Mouse (Mus musculus): ENCODE results near the gene Rprd2.
"Not testable (repeated sequence)": the region's sequence is repeated elsewhere in the genome, so short reads cannot be mapped to it uniquely, and the experiment has no call there.

Rprd2 gene

DNA sequence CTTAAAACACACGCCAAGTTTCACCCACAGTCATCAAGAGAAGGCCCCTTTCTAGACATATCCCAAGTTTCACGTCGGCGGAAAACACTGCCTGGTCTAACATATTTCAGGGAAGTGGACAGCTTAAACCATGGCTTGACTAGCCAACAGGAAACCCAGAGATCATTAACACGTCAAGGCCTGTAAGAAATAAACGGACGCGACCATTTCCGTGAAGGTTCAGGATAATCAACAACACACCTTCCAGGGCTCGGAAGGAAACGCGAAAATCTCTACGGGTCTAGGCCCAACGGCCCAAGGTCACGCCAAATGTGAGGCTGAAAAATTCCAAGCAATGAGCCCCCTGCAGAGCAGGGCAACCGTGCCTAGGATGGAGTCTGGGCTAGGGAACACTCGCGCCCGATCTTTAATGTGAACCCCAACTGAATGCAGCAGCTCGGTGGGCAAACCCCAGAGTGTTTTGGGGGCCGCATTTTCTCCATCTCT lies 594 bp downstream of the Rprd2 start:
- in situ Hi-C loops (cut with MboI, MseI): no loop called here

DNA sequence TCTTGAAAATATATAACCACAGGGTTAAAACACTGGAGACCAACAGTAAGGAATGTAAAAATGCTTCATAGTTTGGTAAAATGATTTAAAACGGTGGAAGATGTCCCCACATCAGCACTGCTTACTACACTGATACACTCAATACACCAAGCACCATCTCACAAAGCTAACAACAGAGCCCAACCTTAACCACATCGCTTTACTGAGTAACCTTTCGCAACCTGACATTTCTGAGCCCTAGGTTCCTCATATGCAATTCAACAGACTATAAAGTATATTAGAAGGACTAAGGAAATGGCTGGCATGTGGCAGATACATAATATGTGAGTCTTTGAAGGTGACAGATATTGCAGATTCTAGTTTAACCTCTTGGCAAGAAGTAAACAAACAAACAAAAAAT lies 2.0 kb downstream of the Rprd2 start:
- in situ Hi-C loops (cut with MboI, MseI): no loop called here

DNA sequence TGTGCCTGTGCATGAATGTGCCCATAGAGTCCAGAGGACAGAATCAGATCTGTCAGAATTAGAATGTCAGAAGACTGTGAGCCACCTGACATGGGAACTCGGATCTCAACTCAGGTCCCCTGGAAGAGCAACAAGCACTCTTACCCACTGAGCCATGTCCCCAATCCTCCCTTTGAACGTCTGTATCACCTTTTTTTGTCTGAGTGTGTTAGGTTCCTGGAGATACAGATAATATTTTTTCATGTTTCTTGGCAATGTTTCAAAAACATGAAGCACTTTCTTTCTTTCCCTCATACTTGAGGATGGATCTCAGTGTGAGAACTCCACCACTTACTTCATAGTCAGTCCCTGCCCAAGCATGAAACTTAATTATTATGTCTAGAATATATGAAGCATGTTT lies 10.3 kb downstream of the Rprd2 start:
- in situ Hi-C loops (cut with MboI, MseI): no loop called here

DNA sequence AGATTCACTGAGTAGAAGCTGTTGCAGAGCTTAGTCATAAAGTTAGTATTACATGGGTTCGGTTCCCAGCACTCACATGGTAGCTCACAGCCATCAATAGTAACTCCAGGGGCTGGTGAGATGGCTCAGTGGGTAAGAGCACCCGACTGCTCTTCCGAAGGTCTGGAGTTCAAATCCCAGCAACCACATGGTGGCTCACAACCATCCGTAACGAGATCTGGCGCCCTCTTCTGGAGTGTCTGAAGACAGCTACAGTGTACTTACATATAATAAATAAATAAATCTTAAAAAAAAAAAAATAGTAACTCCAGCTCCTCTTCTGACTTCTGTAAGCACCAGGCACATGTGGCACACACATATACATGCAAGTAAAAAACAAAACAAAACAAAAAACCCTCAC lies 11.0 kb downstream of the Rprd2 start:
- in situ Hi-C loops (cut with MboI, MseI): not testable (repeated sequence)

DNA sequence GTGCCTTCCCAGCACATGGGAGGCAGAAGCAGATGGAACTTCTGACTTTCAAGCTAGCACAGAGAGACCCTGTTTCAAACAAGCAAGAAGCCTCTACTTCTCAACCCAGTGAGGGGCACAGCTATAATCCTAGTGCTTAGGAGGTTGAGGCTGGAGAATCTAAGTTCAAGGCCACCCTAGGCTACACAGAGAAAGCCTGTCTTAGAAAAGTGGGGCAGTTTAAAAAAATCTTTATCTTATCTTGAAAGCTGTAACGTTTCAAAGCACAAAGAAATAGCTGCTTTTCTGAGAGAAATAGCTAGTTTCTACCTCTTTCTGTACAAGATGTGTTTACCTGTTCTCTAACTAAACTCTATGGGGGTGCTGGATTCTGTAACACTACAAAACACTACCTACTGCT lies 12.0 kb downstream of the Rprd2 start:
- in situ Hi-C loops (cut with MboI, MseI): no loop called here

DNA sequence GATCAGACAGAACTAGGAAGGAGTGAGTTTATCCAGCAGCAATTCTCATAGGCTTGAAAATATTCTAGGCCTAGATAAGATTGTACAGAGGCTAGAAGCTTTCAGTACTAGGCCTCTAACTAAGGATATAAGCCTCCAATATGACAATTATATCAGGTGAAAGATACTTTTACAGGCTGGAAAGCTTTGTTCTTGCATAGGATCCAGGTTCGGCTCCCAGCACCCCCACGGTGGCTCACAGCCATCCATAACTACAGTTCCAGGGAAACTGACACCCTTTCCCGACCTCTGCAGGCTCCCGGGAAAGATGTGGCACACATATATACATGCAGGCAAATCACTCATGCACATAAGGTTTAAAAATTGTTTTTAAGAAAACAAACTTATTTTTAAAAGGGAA lies 14.8 kb downstream of the Rprd2 start:
- in situ Hi-C loops (cut with MboI, MseI): no loop called here

DNA sequence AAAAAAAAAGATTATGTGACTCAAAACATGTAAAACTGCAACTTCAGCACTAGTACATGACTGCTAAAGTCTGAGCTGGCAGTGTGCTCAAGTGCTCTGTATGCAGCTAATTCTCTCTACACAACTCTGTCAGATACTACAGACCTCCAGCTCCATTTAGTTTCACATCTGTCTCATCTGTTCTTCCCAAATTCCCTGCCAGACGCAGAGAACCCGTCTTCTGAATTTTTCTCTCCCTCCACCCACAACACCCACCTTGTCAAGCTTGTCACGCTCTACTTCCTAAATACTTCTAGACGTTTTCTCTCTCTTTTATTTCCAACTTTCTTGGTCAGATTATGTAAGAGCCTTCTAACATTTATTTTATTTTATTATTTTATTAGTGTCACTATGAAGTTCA lies 19.9 kb downstream of the Rprd2 start:
- in situ Hi-C loops (cut with MboI, MseI): no loop called here

DNA sequence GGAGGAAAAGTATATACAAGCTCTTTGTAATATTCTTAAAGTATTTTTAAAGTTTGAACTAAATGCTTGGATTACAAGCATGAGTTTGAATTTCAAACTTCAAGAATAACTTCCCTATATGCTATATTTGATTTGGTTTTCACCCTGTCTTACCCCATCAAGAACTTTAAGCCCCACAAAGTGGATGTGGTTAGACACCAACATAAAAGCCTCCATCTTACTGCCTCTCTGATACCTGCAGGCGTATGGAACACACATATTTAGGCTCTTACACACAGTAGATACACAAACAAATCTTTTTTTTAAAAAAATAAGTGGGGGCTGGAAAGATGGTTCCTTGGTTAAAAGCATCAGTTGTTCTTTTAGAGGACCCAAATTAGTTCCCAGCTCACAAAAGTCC lies 24.4 kb downstream of the Rprd2 start:
- in situ Hi-C loops (cut with MboI, MseI): no loop called here

DNA sequence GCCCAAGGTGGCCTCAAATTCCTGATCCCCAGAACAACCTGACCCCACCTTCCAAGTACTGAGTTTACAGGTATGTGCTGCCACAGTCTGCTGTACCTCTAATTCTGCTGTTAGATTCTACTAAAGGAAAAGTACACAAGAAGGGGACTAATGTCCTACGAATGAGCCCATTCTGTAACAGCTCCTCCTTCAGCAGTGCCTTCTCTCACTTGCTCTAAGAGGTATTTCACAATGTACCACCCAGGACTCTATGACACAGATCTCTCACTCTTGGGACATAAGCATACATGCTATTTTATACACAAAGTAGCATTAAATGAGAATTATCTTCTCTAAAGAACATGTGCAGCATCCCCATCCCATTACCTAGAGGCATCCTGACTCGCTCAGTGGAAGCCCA lies 25.0 kb downstream of the Rprd2 start:
- in situ Hi-C loops (cut with MboI, MseI): no loop called here

DNA sequence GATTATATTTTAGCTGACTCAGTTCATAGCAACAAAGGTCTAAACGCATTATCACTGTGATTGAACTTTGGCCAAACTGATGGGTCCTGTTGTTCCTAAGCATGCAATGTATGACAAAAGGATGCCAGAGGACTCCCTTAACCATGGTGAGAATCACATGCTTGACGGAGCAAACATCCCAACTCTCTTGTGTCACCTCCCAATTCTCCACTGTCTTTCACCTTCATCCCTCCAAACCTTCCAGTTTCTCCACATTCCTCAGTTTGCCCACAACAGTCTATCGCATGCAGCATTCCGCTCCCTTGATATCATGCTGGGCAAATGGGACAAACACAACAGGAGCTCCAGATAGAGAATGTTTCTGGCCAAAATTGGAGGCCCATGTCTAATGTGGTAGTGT lies 33.2 kb downstream of the Rprd2 start:
- in situ Hi-C loops (cut with MboI, MseI): loop anchor here (5.0 kb wide), 1 partner anchor 93 kb away; no protein-coding TSS in a partner anchor

DNA sequence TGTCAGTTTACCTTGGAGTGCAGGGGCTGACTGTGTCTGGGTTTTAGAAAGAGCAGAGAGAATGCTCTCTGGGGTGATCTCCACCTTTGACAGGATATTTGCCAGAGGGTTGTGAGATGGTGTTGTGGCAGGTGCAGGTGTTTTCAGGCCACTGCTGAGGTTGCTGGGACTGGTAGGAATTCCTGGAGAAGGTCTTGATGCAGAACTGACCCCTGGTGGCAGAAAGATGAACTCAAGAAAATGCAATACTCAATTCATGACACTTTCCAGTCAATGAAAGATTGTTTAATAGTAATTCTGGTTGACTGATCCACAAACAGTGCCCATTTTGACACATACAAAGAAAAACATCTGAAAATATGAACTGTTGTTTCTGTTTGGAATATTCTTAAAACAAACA lies 46.7 kb downstream of the Rprd2 start:
- in situ Hi-C loops (cut with MboI, MseI): loop anchor here (5.0 kb wide), 1 partner anchor 80 kb away; no protein-coding TSS in a partner anchor

DNA sequence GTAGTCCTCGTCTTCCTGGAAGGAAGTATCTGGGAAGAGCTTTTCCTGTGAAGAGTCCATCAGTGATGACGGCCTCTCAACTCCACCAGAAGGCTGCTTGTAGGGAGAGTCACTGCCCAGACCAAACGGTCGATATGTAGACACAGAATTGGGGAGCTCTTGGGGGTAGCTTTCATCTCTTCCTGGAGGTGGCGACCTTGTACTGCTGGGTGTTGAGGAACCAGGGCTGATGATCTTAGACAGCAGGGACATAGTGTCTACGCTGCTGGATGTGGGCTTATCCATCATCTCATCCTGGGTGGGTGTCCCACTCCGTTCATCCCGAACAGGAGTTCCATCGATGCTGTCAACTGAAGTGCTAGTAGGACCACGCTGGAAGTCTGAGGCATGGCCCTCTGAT lies 53.1 kb downstream of the Rprd2 start:
- in situ Hi-C loops (cut with MboI, MseI): no loop called here

DNA sequence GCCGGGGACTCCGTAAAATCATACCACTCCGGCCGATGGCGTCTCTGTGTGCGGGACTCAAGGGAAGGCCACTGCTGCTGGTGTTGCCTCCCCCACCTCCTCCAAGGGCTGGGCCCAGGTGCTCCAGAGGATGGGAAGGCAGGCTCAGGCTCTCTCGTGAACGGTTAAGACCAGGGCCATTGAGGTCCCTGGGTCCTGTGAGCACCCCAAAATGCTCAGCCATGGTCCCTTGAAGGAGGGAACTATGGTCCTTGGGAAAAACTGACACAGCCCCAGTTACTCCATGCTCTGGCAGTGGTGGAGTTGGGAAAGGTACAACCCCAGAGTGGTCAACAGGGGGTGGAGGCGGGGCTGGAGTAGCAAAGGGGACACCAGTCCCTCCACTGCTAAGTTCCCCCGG lies 54.9 kb downstream of the Rprd2 start:
- in situ Hi-C loops (cut with MboI, MseI): no loop called here

DNA sequence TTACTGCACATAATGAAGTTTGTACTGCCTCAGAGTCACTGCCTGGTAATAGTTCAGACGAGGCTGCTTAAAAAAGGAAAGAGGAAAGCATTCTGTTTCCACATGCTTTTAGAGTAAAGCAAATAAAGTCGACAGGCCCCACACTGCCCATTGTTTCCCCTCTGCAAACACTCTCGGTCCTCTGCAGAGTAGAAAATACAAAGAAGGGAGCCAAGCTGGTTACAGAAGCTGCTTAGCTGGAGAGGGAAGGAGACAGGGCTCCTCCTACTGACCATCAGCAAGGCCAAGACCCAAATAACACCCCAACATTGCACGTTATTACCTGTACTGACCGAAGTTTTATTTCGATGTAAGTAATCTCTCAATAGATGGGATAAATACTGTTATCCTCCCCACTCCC lies 55.7 kb downstream of the Rprd2 start:
- in situ Hi-C loops (cut with MboI, MseI): no loop called here

DNA sequence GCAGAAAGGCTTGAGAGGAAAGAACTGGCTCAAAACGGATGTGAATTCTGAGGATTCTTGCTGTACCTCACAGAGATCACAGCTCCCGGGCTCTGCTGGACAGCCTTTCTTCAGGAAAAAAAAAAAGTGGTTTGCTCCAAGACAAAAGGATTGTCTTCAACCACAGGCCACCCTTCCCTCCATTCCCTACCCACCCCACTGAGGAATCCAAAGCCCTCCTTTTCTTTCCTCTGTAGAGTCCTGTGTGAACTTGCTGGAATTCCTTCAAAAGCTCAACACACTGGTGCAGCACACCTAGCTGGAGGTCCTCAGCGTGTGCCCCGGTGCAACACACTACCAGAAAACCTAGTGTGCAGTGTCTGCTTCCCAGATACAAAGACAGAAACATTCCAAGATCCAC lies 56.9 kb downstream of the Rprd2 start:
- in situ Hi-C loops (cut with MboI, MseI): no loop called here

DNA sequence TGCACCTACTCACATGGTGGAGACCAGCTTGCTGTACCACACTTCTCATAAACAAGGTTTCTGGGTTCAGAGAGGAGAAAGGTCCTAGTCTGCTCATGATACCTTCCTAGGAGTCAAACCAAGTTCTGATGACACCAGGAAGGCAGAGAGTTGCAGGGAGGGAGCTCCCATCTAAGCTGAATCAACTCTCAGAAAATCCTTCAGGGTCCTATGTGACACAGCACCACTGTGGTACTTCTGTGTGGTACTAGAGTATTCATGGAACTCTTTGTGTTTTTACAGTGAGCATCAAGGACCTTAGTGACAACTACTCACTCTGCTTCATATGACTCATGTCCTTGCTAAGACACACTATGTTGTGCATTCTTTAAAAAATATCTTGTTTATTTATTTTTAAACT lies 58.0 kb downstream of the Rprd2 start:
- in situ Hi-C loops (cut with MboI, MseI): no loop called here

DNA sequence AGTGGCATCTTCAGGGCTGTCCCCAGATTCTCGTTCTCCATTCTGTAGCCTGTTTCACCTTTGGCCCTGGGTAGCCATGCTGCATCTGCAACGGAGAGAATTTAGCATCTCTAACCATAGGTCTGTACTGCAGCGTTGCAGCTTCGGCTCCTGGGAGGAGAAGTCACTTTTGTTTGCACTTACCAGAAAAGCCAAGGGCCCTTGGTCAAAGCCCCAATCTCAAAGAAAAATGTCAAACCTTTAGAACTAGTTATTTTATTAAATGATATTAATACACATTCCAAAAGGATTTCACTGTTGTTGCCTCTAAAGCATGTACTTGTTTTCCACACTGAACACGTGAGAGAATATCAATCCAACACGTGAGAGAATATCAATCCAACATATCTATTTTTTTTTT lies 58.6 kb downstream of the Rprd2 start, which contains the start of gene Tars2:
Gene Tars2 (minus strand): TSS at position 101 of the 400 bp plus-strand sequence.
- in situ Hi-C loops (cut with MboI, MseI): no loop called here

DNA sequence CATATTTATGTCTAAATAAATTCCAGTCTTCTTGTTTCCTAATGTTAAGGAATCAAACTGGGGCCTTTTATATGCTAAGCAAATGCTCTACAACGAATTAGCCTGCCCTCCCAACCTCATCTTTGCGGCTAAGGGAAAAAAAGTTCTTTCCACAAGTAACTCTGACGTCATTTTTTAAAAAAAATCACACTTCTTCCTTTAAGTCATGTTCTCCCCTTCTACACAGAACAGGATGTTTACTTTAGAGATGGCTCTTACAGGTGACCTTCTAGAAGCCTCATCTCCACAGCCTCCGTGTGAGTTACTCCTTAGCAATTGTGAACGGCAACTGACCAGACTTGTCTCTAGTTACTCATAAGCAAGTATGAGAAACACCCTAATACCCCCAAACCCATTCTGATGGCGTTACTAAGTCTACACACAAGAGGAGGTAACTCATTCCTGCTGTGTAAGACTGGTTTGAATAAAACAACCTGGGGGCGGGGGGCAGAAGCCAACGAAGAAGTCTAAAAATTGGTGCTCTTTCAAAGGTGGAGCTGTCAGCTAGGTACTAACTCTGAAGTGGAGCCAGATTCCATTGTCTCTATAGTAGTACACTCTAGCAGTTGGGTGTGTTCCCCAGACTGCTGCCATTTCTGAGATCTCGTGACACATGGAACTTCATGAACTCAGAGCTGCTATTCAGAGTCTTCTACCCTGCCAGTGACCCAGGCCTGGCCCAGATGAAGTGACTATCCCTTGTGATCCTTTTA lies 60.0 kb downstream of the Rprd2 start:
- in situ Hi-C loops (cut with MboI, MseI): no loop called here

DNA sequence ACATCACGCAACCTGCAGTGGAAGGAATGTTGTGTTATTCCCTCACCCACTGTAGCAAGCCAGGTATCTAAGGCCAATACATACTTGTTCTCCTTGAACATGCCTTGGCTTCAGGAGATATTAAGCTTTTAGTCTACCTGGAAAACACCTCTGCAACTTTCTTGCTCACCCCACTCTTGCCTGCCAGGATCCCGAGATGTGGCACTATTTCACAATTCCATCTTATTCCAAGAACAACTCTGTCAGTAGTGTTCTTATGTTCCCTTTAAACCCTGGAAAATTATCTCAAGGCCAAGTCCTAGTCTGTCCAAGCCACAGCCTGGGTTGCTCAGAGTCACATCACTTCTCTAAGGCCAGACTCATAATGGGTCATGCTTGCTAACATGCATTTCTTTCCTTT lies 61.9 kb downstream of the Rprd2 start:
- in situ Hi-C loops (cut with MboI, MseI): no loop called here

DNA sequence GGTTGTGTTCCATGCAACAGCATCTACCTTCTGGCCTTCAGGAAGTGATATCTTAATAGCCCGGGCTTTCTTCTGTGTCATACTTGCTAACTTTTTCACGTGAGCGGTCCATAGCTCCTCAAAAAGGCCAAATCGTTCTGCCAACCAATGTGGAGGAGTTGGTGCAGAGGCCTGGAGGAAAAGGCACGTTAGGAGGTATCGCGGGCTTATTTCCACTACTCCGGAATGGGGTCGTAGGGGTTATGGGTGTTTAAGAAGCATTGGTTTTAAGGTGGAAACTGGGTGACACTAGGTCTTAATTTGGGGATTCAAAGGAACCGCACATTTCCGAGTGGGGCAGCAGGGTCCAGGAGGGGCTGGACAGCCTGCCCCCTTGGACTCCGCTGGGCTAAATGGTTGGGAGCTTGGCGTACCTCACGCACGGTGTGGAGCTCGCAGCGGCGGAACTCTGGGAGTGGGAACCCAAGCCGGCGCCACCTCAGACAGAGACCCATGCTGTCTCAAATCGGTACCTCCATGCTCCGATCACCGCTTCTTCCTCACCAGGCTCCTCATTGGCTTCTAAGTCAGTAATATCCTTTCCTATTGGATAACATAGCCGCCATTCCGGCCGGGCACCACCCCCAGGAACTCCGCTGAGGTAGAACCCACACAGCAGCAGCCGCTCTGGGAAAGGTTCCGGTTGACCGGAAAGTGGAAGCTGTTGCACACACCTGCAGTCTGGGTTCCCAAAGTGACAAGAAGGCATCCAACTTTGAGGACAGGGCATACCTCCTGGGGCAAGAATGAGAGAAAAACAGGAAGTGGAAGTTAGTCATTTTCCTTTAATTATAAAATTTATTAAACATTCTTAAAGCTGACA lies 64.1 kb downstream of the Rprd2 start:
- in situ Hi-C loops (cut with MboI, MseI): no loop called here

DNA sequence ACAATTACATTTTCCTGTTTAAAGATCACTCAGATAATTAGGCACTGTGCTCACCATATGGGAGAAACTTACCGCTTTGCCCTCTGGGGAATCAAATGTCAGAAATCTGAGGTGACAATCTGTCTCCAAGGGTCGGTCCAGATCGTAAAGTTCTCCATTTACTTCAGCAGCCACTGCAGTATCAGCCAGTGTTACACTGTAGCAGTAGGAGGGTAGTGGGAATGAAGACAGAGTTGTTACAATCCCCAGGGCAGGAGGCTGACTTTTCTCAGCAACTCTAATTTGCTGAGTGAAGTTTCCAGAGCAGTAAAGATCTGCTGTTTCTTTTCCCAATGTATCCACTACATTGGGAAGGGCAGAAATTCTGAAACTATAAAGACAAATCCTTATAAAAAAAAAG lies 65.7 kb downstream of the Rprd2 start:
- in situ Hi-C loops (cut with MboI, MseI): no loop called here

DNA sequence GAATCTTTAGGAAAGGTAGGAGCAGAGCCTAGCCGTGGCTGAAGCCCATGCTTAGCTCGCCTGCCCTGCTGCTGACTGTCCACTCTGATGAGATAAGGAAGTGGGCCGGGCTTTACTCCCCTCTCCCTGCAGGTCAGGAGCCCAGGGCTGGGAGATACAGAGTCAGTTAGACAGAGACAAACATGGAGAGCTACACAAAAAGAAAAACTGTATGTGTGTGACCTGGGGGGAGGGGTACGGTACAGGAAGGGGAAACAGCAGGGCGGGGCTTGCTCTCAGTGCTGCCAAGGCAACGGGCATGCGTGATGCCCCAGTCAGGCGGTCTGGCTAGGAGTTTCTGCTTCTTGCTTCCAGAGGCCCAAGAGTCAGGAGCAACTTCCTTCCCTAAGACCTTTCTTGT lies 78.3 kb downstream of the Rprd2 start:
- in situ Hi-C loops (cut with MboI, MseI): no loop called here

Data from T-helper 1 cell (primary cell).